Mouse (Mus musculus): ENCODE measurements at regions not wholly inside any gene's neighbourhood (a gene's known extent, or its start where the extent isn't known, plus 50 kb on each side); places are given as distances from the start of the nearest gene placed in this dataset.
"Not testable (repeated sequence)": the region's sequence is repeated elsewhere in the genome, so short reads cannot be mapped to it uniquely, and the experiment has no call there.

DNA sequence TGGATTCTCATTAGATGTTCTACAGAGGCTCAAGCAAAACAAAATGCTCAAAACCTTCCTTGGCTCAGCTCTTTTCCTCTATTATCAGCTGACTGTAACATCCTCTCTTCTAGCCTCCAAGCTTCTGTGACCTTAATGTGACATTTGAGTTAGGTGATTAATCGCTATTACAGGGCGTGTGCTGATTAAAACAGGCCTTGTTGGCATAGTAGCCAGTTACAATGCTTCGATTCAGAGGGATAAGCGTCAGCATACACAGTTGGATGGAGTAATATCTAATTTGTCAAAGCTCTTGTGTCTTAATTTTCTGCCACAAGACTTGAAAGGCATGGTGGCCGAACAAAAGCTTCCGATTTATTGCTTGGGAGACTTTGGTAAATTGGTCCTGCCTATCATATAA, 378.2 kb downstream of the Fbxo8 start:
- no peak for DNase-seq (ENCODE audit: low spot score in 2 of 2)

DNA sequence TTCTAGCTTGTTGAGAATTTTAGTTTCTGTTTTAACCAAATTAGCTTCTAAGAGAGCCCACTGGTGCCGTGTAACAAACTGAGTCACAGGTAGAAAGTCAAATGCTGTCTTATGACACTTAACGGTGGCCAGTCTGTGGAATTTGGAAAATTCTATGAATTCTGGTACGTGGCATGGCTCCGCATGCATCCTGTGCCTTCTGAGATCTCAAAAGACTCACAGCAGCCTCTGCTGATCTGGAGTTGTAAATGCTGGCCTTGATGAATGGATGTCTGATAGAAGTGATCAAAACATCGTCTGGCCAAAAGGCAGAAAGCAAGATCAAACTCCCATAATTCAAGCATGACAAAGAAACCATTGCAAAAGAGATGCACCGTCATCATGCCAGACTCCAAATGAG, 381.5 kb downstream of the Fbxo8 start:
- DNase-seq (ENCODE audit: low spot score in 2 of 2), result no peak

DNA sequence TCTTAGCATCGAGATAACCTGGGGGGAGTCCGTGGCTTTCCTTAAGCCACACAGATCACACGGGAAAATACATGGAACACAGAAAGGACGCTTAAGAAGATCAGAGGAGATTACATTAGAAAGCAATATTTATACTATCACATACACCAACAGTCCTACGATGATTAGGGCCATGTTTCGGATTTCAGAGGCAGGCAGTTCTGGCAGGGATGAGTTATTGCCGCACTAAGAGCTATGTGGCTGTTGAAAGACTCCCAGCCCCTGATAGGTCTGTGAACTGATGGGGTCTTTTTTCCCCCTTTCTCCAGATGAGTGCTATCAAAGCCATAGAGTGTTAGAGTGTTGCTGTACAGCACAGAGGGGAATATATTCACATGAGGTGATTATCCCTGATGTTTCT, 358.6 kb upstream of the Hand2 start:
- no peak for DNase-seq (ENCODE audit: low spot score in 2 of 2)

- DNase-seq (ENCODE audit: low spot score in 2 of 2), result no peak
These were observed 350.5 kb upstream of the Hand2 start for GRCm38 (mm10) chr8:56970311-56970710.

- DNase-seq (ENCODE audit: low spot score in 2 of 2), result no peak
These were observed 341.8 kb upstream of the Hand2 start for GRCm38 (mm10) chr8:56978994-56979393.

GRCm38 (mm10) chr8:56979416-56979815, 341.4 kb upstream of the Hand2 start:
- DNase-seq (ENCODE audit: low spot score in 2 of 2), result no peak

- DNase-seq (ENCODE audit: low spot score in 2 of 2), result no peak
These were observed 310.3 kb upstream of the Hand2 start for GRCm38 (mm10) chr8:57010318-57011024.

GRCm38 (mm10) chr8:57013813-57014320, 306.9 kb upstream of the Hand2 start:
- DNase-seq (ENCODE audit: low spot score in 2 of 2), result peak in 1 of 2 experiments; percentile 7

- no peak for DNase-seq (ENCODE audit: low spot score in 2 of 2)
These were observed 304.5 kb upstream of the Hand2 start for GRCm38 (mm10) chr8:57016329-57016728.

DNA sequence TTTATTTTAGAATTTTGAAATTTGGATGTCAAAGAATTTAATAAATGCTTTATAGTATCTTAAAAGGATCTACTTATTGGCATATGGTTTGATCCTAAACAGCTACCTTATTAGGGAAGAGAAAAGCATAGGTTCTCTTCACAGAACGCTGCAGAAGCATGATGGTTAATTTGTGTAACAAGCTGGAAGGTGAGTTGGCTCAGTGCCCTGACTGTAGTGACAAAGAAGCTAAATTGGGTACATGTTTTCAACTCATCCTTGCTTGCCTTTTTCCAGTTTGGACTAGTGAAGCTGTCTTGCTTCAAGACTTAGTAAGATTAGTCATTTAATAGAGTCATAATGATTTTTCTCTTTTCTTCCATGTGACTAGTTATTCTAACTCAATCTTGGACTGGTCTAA, 292.7 kb upstream of the Hand2 start:
- DNase-seq (ENCODE audit: low spot score in 2 of 2), result not testable (repeated sequence)

DNA sequence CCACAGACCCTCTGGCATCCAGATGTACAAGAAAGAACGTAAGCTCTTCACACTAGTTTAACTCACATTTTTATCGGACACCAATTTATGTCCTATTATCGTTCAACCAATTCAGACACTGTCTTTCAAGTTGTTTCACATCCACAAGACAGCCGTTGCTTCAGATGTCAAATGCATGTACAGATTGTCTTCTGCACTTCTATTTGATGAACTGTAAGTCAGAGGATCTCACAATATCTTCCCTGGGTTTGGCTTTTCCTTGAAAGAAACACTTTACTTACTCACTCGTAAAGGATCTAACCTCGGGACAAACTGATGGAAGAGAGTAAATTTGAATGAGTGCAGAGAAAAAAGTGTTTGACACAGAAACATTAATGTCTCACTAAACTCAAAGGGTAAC, 272.3 kb upstream of the Hand2 start:
- DNase-seq (ENCODE audit: low spot score in 2 of 2), result no peak

DNA sequence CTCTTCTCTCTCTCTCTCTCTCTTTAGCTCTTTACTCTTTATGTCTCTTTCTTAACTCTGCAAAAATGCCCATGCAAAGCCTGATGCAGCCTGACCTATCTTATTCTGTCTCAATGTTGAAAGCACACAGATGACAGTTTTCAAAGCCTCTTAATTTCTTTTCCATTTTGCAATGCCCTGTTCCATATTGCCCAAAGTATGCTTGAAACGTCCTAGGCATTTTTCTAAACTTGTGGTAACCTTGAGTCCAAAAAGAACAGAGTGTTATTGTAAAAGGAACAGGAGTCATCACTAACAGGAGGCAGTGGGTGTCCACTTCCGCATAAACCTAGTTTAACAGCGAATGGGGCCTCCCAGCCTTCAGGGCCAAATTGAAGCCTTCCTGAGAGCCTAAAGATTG, 271.9 kb upstream of the Hand2 start:
- DNase-seq (ENCODE audit: low spot score in 2 of 2), result no peak

GRCm38 (mm10) chr8:57052661-57053060, 268.1 kb upstream of the Hand2 start:
- no peak for DNase-seq (ENCODE audit: low spot score in 2 of 2)

DNA sequence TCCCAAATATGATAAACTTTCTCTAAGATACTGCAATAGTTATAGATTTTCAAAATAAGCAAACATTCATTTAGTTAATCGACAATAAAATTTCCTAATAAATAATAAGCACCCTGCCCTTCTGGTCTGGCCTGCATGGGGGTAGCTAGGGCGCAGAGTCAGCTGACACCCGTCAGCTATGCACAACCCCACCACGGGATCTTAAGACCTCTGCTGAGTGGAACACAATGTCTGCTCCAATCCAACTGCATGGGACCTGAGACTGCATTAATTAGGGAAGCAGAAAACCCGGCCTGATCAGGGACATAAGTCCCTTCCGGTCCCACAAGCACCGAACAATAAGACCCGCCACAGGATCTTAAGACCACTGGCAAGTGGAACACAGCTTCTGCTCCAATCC, 243.8 kb upstream of the Hand2 start:
- no peak for DNase-seq (ENCODE audit: low spot score in 2 of 2)

- DNase-seq (ENCODE audit: low spot score in 2 of 2), result no peak
These were observed 234.0 kb upstream of the Hand2 start for GRCm38 (mm10) chr8:57086811-57087210.

DNA sequence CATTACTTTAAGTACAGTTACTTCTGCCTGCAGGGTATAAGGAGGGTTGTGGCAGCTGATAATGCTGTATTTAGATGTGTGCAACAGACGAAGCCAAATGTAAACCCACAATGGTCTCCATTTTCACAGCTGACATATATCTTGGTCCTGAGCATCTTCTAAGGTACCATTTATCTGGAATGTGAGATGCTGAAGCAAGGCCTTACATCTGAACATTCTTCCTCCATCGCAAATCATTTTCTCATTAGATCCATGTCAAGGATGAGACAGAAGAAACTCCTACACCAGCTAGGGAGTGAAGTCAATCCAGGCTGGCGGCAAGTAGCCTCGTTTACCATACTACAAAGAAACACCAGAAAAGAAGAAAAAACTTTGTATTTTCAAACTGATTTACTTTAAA, 228.4 kb upstream of the Hand2 start:
- no peak for DNase-seq (ENCODE audit: low spot score in 2 of 2)

DNA sequence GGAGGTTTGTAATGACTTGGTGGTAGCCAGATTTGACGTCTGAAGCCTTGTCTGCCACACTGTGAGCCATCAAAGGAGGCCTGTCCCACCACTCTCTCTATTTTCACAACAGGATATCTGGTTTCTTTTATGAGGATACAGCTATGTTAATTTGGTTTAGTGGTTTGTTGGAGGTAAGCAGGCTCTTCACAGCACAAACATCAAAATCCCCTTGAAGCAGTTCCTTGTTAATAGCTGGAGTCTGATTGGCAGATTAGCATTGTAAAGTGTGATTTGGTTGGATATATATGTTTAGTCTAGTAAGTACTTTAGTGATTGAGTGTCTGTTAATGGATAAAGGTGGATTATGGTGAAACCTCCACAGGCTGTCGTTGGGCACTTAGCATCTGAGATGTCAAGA, 225.6 kb upstream of the Hand2 start:
- no peak for DNase-seq (ENCODE audit: low spot score in 2 of 2)

DNA sequence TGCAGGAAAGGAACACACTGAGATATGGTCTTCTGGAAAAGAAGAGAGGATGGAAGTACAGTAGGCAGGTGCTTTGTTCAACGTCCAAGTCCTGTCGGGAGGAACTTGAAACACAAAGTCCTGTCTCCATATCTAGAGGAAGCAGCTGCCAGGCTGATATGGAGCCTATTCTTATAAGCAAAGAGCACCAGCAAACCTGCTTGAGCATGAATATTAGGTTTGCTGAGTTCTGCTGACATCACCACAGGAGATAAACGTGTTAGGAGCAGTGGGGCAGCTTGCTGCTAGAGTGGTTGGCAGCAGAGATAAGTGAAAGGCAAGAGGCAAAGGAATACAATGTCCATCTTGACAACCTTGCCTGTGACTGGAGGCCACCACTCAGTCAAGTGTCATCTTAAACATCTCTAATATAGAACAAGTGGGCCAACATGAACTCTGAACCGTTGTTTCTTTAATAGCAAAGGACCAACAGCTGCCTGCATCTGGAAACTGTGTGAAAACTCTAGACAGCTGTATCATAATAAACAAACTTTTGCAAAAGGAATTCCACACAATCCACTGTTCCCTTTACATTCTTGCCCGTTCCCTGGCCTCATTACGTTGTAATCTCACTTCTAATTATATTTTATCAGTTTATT, 209.9 kb upstream of the Hand2 start:
- not testable (repeated sequence) for DNase-seq (ENCODE audit: low spot score in 2 of 2)

GRCm38 (mm10) chr8:57111403-57111771, 209.4 kb upstream of the Hand2 start:
- no peak for DNase-seq (ENCODE audit: low spot score in 2 of 2)

DNA sequence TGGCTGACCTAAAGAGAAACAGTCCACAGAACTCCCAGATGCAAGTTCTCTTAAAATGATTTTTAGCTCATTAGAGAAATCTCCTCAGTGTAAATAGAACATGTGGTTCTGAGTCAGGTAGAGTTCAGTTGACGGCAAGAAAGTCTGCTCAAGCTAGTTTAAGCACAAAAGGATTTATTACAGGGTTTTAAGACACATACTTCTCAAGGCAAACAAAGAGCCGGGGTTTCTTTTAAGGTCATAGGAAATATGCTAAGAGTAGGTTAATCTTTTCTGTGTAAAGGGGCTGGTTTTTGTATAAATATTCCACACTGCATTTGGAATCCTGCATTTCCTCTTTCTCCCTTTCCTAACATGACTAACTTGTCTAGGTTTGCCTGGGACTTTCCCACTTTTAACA, 206.9 kb upstream of the Hand2 start:
- no peak for DNase-seq (ENCODE audit: low spot score in 2 of 2)

DNA sequence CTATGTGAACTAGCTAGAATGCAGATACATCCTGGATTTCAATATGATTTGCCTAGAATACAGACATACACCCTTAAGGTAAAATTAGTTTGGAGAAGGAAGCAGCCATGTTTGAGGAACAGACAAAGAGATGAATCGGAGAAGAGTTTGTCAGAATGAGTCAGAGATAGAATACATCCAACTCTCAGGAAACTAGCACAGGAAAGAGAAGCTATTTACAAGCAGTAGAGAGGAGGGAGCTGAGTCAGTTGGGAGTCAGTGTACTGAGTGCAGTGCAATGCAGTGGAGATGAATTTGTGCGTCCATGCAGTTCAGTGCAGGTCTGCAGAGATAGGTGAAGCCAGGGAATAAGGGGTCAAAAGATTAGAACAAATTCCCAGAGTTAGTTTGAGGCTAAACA, 205.5 kb upstream of the Hand2 start:
- DNase-seq (ENCODE audit: low spot score in 2 of 2), result no peak

- DNase-seq (ENCODE audit: low spot score in 2 of 2), result no peak
These were observed 186.7 kb upstream of the Hand2 start for GRCm38 (mm10) chr8:57134041-57134440.

- no peak for DNase-seq (ENCODE audit: low spot score in 2 of 2)
These were observed 186.1 kb upstream of the Hand2 start for GRCm38 (mm10) chr8:57134726-57135125.

DNA sequence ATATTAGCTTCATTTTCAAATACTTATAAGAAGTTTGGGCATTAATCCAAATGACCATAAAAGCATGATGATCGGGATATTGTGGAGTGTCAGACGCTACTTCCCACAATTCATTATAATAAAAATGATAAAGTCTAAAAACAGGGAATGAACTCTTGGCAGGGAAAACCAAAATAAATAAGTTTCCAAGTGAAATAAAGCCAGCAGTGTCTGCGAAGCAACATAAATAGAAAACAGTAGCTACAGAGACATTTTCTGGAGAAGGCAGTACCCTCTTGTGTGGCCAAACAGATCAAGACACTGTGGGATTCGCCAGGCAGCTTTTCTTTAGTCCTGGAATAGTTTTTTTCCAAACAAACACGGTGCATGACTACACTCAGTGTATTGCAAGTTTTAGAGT, 172.7 kb upstream of the Hand2 start:
- DNase-seq (ENCODE audit: low spot score in 2 of 2), result no peak
